Mouse (Mus musculus): ENCODE measurements around the gene Mcub.

DNA sequence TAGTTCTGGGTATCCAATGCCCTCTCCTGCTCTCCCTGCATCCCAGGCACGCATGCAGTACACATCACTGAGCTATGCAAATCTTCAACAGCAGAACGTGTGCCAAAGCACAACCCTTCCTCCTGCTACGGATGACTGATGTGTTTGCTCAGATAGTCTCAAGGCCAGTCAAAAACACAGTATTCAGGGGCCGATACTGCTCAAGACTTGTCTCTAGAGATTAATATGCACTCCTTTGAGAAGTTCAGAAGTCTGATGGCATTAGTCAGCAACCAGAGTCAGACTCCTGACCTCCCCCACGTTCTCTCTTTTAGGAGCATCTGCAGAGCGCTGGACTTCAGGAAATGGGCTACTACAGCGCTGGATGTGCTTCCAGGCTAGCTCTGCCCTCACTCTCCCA, 28.0 kb upstream of the Mcub start:
- TF ChIP-seq CTCF (conservative IDR thresholded peaks at IDR 0.05; ENCODE audit: insufficient read depth, insufficient read length, low read depth, low read length) (no peak), POLR2A (IDR thresholded peaks at IDR 0.05; ENCODE audit: low read depth, low read length) (no peak)

Measured in kidney, adult 2 months (tissue).